Mouse (Mus musculus) heart, embryonic 15.5 days (tissue): ENCODE measurements at regions not wholly inside any gene's neighbourhood (a gene's known extent, or its start where the extent isn't known, plus 50 kb on each side); places are given as distances from the start of the nearest gene placed in this dataset.

Source experiments
- ATAC-seq: fragments of 200-750 bp; cut with Nextera tagmentation; replicated peaks from 2 replicates; pipeline ENCODE4 v1.8.0; 2017; ENCODE audit warnings: low read depth, moderate TSS enrichment; ENCODE audit not compliant: insufficient number of reproducible peaks, insufficient read depth, low FRiP score
- H3K27ac ChIP-seq: fragments of 300-500 bp; sonication (generic); 2 replicates; pipeline ENCODE4 v1.5.1; 2015; ENCODE audit warnings: mild to moderate bottlenecking, inconsistent platforms
- H3K27me3 ChIP-seq: fragments of 300-500 bp; sonication (generic); 2 replicates; pipeline ENCODE4 v1.6.1; 2015; ENCODE audit warnings: inconsistent platforms
- H3K36me3 ChIP-seq: fragments of 300-500 bp; sonication (generic); 2 replicates; pipeline ENCODE4 v1.6.1; 2015; ENCODE audit warnings: mild to moderate bottlenecking, inconsistent platforms
- H3K4me1 ChIP-seq: fragments of 300-500 bp; sonication (generic); replicated peaks from 2 replicates; pipeline ENCODE4 v1.6.1; 2015; ENCODE audit warnings: inconsistent platforms
- H3K4me2 ChIP-seq: fragments of 300-500 bp; sonication (generic); 2 replicates; pipeline ENCODE4 v1.6.1; 2015; ENCODE audit warnings: inconsistent platforms, mild to moderate bottlenecking, moderate library complexity
- H3K4me3 ChIP-seq: fragments of 300-500 bp; sonication (generic); 2 replicates; pipeline ENCODE4 v1.5.1; 2015; ENCODE audit warnings: mild to moderate bottlenecking, inconsistent platforms
- H3K9ac ChIP-seq: fragments of 300-500 bp; sonication (generic); 2 replicates; pipeline ENCODE4 v1.6.1; 2015; ENCODE audit warnings: mild to moderate bottlenecking, inconsistent platforms
- H3K9me3 ChIP-seq: fragments of 300-500 bp; sonication (generic); replicated peaks from 2 replicates; pipeline ENCODE4 v1.6.1; 2016; ENCODE audit warnings: inconsistent platforms
- WGBS: fragments of 180-500 bp; shearing (Covaris S2); methylation state at CpG from one replicate; pipeline ENCODE4 v1.1.7; 2015; ENCODE audit warnings: mixed read lengths; 5-methylcytosine and 5-hydroxymethylcytosine counted together

GRCm38 (mm10) chr19:56653292-56653691, 68.7 kb upstream of the Adrb1 start:
- Histone ChIP-seq H3K27ac (peak overlapping the region; percentile 12; the same call in 1 of the 2 replicates), H3K9me3 (no peaks in the 10 kb centered on the region), H3K27me3 (no peaks in the 10 kb centered on the region), H3K4me1 (peaks cover 18% of the 10 kb centered on the region), H3K9ac (no peak overlapping the region), H3K36me3 (no peaks in the 10 kb centered on the region), H3K4me2 (no peak overlapping the region), H3K4me3 (no peak overlapping the region)
- ATAC-seq = no peak
- 74% methylated on average over 9 of the region's 9 CpGs for WGBS

GRCm38 (mm10) chr19:56655330-56655729, 66.7 kb upstream of the Adrb1 start:
- no peaks in the 10 kb centered on the region for H3K27me3 ChIP-seq
- 70% methylated on average over 9 of the region's 9 CpGs for WGBS
- H3K9me3 ChIP-seq = no peaks in the 10 kb centered on the region
- no peak overlapping the region for H3K9ac ChIP-seq
- H3K4me3 ChIP-seq = no peak overlapping the region
- H3K27ac ChIP-seq = no peak overlapping the region
- peaks cover 18% of the 10 kb centered on the region for H3K4me1 ChIP-seq
- no peak overlapping the region for H3K4me2 ChIP-seq
- no peaks in the 10 kb centered on the region for H3K36me3 ChIP-seq
- no peak for ATAC-seq

GRCm38 (mm10) chr19:56660566-56661199, 61.3 kb upstream of the Adrb1 start:
- no peak overlapping the region for H3K4me3 ChIP-seq
- no peak for ATAC-seq
- H3K27ac ChIP-seq = no peak overlapping the region
- H3K27me3 ChIP-seq = no peaks in the 10 kb centered on the region; the same call in 1 of the 2 replicates
- no peak overlapping the region for H3K4me2 ChIP-seq
- H3K9ac ChIP-seq = no peak overlapping the region
- 44% methylated on average over 4 of the region's 4 CpGs for WGBS
- no peaks in the 10 kb centered on the region for H3K9me3 ChIP-seq
- H3K36me3 ChIP-seq = no peaks in the 10 kb centered on the region
- H3K4me1 ChIP-seq = peaks cover 18% of the 10 kb centered on the region

GRCm38 (mm10) chr19:56663474-56664227, 58.3 kb upstream of the Adrb1 start:
- Histone ChIP-seq H3K4me3 (no peak overlapping the region), H3K27ac (peak overlapping the region; percentile 57; the same call in 1 of the 2 replicates), H3K4me2 (no peak overlapping the region), H3K9ac (no peak overlapping the region), H3K9me3 (no peaks in the 10 kb centered on the region), H3K27me3 (no peaks in the 10 kb centered on the region; the same call in 1 of the 2 replicates), H3K36me3 (no peaks in the 10 kb centered on the region), H3K4me1 (peaks cover 21% of the 10 kb centered on the region)
- 46% methylated on average over 10 of the region's 10 CpGs for WGBS
- peak; percentile 32; the same call in 1 of the 2 replicates for ATAC-seq

GRCm38 (mm10) chr19:56664307-56664775, 57.7 kb upstream of the Adrb1 start:
- peak; percentile 41; the same call in 1 of the 2 replicates for ATAC-seq
- Histone ChIP-seq H3K4me2 (no peak overlapping the region), H3K4me1 (peaks cover 28% of the 10 kb centered on the region), H3K27me3 (no peaks in the 10 kb centered on the region; the same call in 1 of the 2 replicates), H3K9me3 (no peaks in the 10 kb centered on the region), H3K27ac (peak overlapping the region; percentile 57), H3K36me3 (no peaks in the 10 kb centered on the region), H3K4me3 (no peak overlapping the region), H3K9ac (no peak overlapping the region)
- WGBS = 54% methylated on average over 10 of the region's 10 CpGs

- H3K4me2 ChIP-seq = no peak overlapping the region
- no peak overlapping the region for H3K4me3 ChIP-seq
- peaks cover 32% of the 10 kb centered on the region for H3K4me1 ChIP-seq
- no peak for ATAC-seq
- 86% methylated on average over 7 of the region's 7 CpGs for WGBS
- H3K27ac ChIP-seq = peak overlapping the region; percentile 57
- H3K9me3 ChIP-seq = no peaks in the 10 kb centered on the region
- H3K36me3 ChIP-seq = no peaks in the 10 kb centered on the region
- H3K27me3 ChIP-seq = no peaks in the 10 kb centered on the region; the same call in 1 of the 2 replicates
- H3K9ac ChIP-seq = no peak overlapping the region
These were observed 56.9 kb upstream of the Adrb1 start for GRCm38 (mm10) chr19:56664944-56665663.

GRCm38 (mm10) chr19:56665972-56666371, 56.0 kb upstream of the Adrb1 start:
- no peaks in the 10 kb centered on the region for H3K36me3 ChIP-seq
- H3K9me3 ChIP-seq = no peaks in the 10 kb centered on the region
- WGBS = 88% methylated on average over 1 of the region's 1 CpGs
- H3K4me3 ChIP-seq = no peak overlapping the region
- H3K27me3 ChIP-seq = no peaks in the 10 kb centered on the region; the same call in 1 of the 2 replicates
- H3K27ac ChIP-seq = no peak overlapping the region
- ATAC-seq = no peak
- H3K4me1 ChIP-seq = peaks cover 32% of the 10 kb centered on the region
- no peak overlapping the region for H3K4me2 ChIP-seq
- H3K9ac ChIP-seq = no peak overlapping the region

- Histone ChIP-seq H3K4me1 (peaks cover 32% of the 10 kb centered on the region), H3K27ac (no peak overlapping the region), H3K36me3 (no peaks in the 10 kb centered on the region), H3K4me3 (no peak overlapping the region), H3K27me3 (no peaks in the 10 kb centered on the region), H3K4me2 (no peak overlapping the region), H3K9me3 (no peaks in the 10 kb centered on the region), H3K9ac (no peak overlapping the region)
- no peak for ATAC-seq
- WGBS = 93% methylated on average over 2 of the region's 2 CpGs
These were observed 54.1 kb upstream of the Adrb1 start for GRCm38 (mm10) chr19:56667903-56668302.

- peak overlapping the region; percentile 15; the same call in 1 of the 2 replicates for H3K9ac ChIP-seq
- no peaks in the 10 kb centered on the region for H3K36me3 ChIP-seq
- H3K27ac ChIP-seq = peak overlapping the region; percentile 77
- peak overlapping the region; percentile 20; the same call in 1 of the 2 replicates for H3K4me2 ChIP-seq
- H3K9me3 ChIP-seq = no peaks in the 10 kb centered on the region
- 32% methylated on average over 7 of the region's 7 CpGs for WGBS
- peak; percentile 50 for ATAC-seq
- H3K4me3 ChIP-seq = no peak overlapping the region
- peaks cover 25% of the 10 kb centered on the region for H3K4me1 ChIP-seq
- H3K27me3 ChIP-seq = no peaks in the 10 kb centered on the region
These were observed 53.0 kb upstream of the Adrb1 start for GRCm38 (mm10) chr19:56668991-56669390.

- ATAC-seq = no peak
- no peaks in the 10 kb centered on the region for H3K9me3 ChIP-seq
- H3K4me2 ChIP-seq = peak overlapping the region; percentile 20; the same call in 1 of the 2 replicates
- peak overlapping the region; percentile 77 for H3K27ac ChIP-seq
- H3K4me1 ChIP-seq = peaks cover 20% of the 10 kb centered on the region
- H3K4me3 ChIP-seq = no peak overlapping the region
- peak overlapping the region; percentile 15; the same call in 1 of the 2 replicates for H3K9ac ChIP-seq
- no peaks in the 10 kb centered on the region for H3K27me3 ChIP-seq
- no peaks in the 10 kb centered on the region for H3K36me3 ChIP-seq
- 59% methylated on average over 7 of the region's 7 CpGs for WGBS
These were observed 52.5 kb upstream of the Adrb1 start for GRCm38 (mm10) chr19:56669468-56669867.
